Mouse (Mus musculus) hindbrain, embryonic 10.5 days (tissue): ENCODE measurements around the gene Apoo. TPM values are rescaled to one million over a fixed set of nuclear protein-coding genes. Genes with fewer than 3 reads are reported as not detected.
"Not testable (repeated sequence)": the region's sequence is repeated elsewhere in the genome, so short reads cannot be mapped to it uniquely, and the experiment has no call there.

ENCODE experiments used
- DNase-seq: peaks from one replicate; pipeline ENCODE4 v3.0.0-alpha.2; 2017; ENCODE audit warnings: low spot score
- H3K27ac ChIP-seq: fragments of 300-500 bp; sonication (generic); 2 replicates; pipeline ENCODE4 v1.5.1; 2016; ENCODE audit warnings: mild to moderate bottlenecking, moderate library complexity
- H3K27me3 ChIP-seq: fragments of 300-500 bp; sonication (generic); 2 replicates; pipeline ENCODE4 v1.6.1; 2016; ENCODE audit warnings: mild to moderate bottlenecking; ENCODE audit not compliant: poor library complexity, insufficient read depth, severe bottlenecking
- H3K36me3 ChIP-seq: fragments of 300-500 bp; sonication (generic); 2 replicates; pipeline ENCODE4 v1.6.1; 2016; ENCODE audit warnings: mild to moderate bottlenecking, moderate library complexity
- H3K4me1 ChIP-seq: fragments of 300-500 bp; sonication (generic); replicated peaks from 2 replicates; pipeline ENCODE4 v1.6.1; 2016; ENCODE audit warnings: mild to moderate bottlenecking
- H3K4me3 ChIP-seq: fragments of 300-500 bp; sonication (generic); 2 replicates; pipeline ENCODE4 v1.5.1; 2016; ENCODE audit warnings: mild to moderate bottlenecking, moderate library complexity
- H3K9me3 ChIP-seq: fragments of 300-500 bp; sonication (generic); 2 replicates; pipeline ENCODE4 v1.6.1; 2016; ENCODE audit warnings: mild to moderate bottlenecking, moderate library complexity
- WGBS: fragments of 180-500 bp; shearing (Covaris S2); methylation state at CpG from one replicate; pipeline ENCODE4 v1.1.7; 2016; 5-methylcytosine and 5-hydroxymethylcytosine counted together
- polyA plus RNA-seq: library from polyadenylated mRNA; unstranded; fragments of >200 nt; fragmentation: Nextera tagmentation; extraction: Ambion mirVana; gene quantifications from 2 replicates; pipeline ENCODE4 v1.2.1, GENCODE M21; 2016

Gene Apoo
- polyA plus RNA-seq, 1 experiment from 2014 or later: 115 TPM

GRCm38 (mm10) chrX:94450047-94450881 lies 83.3 kb downstream of the Apoo start:
- peaks cover 26% of the 10 kb centered on the region for H3K27me3 ChIP-seq
- not testable (repeated sequence) for H3K4me1 ChIP-seq, DNase-seq, H3K27ac ChIP-seq, H3K4me3 ChIP-seq, H3K9me3 ChIP-seq, H3K36me3 ChIP-seq
- WGBS: 25% methylated on average over 1 of the region's 7 CpGs

DNA sequence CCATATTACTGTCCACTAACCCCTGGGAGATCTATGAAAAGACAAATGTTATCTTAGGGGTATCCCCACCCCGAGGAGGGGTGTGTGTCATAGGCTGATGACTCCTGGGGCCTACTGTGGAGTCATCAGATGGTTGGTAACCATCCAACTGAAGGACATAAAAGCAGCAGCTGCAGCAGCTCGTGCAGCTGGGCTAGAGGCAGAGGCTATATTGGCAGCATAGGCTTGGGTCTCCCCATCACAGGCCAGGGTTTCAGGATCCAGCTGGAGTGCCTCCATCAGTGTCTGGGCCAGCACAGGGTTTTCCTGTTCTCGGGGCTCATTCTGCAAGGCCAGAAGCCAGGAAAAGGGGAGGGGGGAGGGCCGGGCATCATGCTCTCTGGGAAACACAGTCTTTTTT lies 92.4 kb downstream of the Apoo start:
- no peaks in the 10 kb centered on the region for H3K36me3 ChIP-seq
- WGBS: 76% methylated on average over 4 of the region's 4 CpGs
- H3K9me3 ChIP-seq: no peaks in the 10 kb centered on the region

GRCm38 (mm10) chrX:94461513-94461912 lies 94.6 kb downstream of the Apoo start:
- not testable (repeated sequence) for H3K9me3 ChIP-seq, H3K4me1 ChIP-seq, H3K4me3 ChIP-seq, DNase-seq, H3K27ac ChIP-seq, H3K36me3 ChIP-seq
- 79% methylated on average over 1 of the region's 3 CpGs for WGBS
- H3K27me3 ChIP-seq: peaks cover 43% of the 10 kb centered on the region

More for the DNA sequence above, 92.4 kb downstream of the Apoo start:
- H3K27me3 ChIP-seq: peaks cover 61% of the 10 kb centered on the region
- H3K4me1 ChIP-seq: no peaks in the 10 kb centered on the region
- no peak for DNase-seq
- no peak overlapping the region for H3K4me3 ChIP-seq
- H3K27ac ChIP-seq: no peak overlapping the region

- H3K4me3 ChIP-seq, H3K9me3 ChIP-seq, DNase-seq, H3K27ac ChIP-seq, H3K4me1 ChIP-seq, H3K36me3 ChIP-seq: not testable (repeated sequence)
- WGBS: no CpG with 5 or more reads among the region's 7 CpGs
- H3K27me3 ChIP-seq: peaks cover 30% of the 10 kb centered on the region
Observed at GRCm38 (mm10) chrX:94462604-94463429, 95.9 kb downstream of the Apoo start.

Other genes starting within 250 kb of the Apoo start
- gene Zfx, start 243.4 kb upstream of the Apoo start, polyA plus RNA-seq: 20.7 and 24.8 TPM in 2 replicates
- gene Eif2s3x, start 154.3 kb upstream of the Apoo start, polyA plus RNA-seq: 95.3 and 101 TPM in 2 replicates
- gene Klhl15, start 132.5 kb upstream of the Apoo start, polyA plus RNA-seq: 6.8 and 9.3 TPM in 2 replicates
- gene Fam90a1b, start 340 bp upstream of the Apoo start, polyA plus RNA-seq: 0.09 TPM in 1 of 2 replicates, not detected in the other
- gene Maged1, start 175.0 kb downstream of the Apoo start, polyA plus RNA-seq: 588 and 751 TPM in 2 replicates